Mouse (Mus musculus) retina, postnatal 1 day (tissue): ENCODE measurements around the gene Proca1.
A peak's percentile ranks its signal among the peaks of the same experiment; 100 is the strongest.

Experiments used
- DNase-seq: peaks from one replicate; pipeline ENCODE4 v3.0.0-alpha.2; 2012

Gene Proca1

GRCm38 (mm10) chr11:78240193-78240857, 47.1 kb downstream of the Proca1 start:
- DNase-seq = no peak

GRCm38 (mm10) chr11:78245261-78245626, 52.1 kb downstream of the Proca1 start:
- no peak for DNase-seq

GRCm38 (mm10) chr11:78245627-78246317, 52.6 kb downstream of the Proca1 start, which contains the start of the genes Sdf2 and Supt6:
Gene Sdf2 (plus strand): TSS chr11:78245746.
Gene Supt6 (minus strand): TSS chr11:78245987.
- peak; percentile 97 for DNase-seq

GRCm38 (mm10) chr11:78246318-78247011, 53.3 kb downstream of the Proca1 start:
- no peak for DNase-seq

- no peak for DNase-seq
These were observed 53.8 kb downstream of the Proca1 start for GRCm38 (mm10) chr11:78247012-78247348.

- peak; percentile 17 for DNase-seq
These were observed 54.5 kb downstream of the Proca1 start for GRCm38 (mm10) chr11:78247727-78248140.
